Mouse (Mus musculus): ENCODE measurements around the gene Nrxn3.

Nrxn3 gene

GRCm38 (mm10) chr12:89794741-89795140, 1072.1 kb downstream of the Nrxn3 start:
- DNase-seq (ENCODE audit: inconsistent age in 2 of 2, low spot score in 1 of 2) = no peak

- no peak for DNase-seq (ENCODE audit: inconsistent age in 2 of 2, low spot score in 1 of 2)
Observed at GRCm38 (mm10) chr12:89808217-89808616, 1085.5 kb downstream of the Nrxn3 start.

GRCm38 (mm10) chr12:89810146-89810545, 1087.5 kb downstream of the Nrxn3 start:
- no peak for DNase-seq (ENCODE audit: inconsistent age in 2 of 2, low spot score in 1 of 2)

GRCm38 (mm10) chr12:89811815-89812549, 1089.3 kb downstream of the Nrxn3 start:
- DNase-seq (ENCODE audit: inconsistent age in 2 of 2, low spot score in 1 of 2) = peak; percentile 6 to 66

- DNase-seq (ENCODE audit: inconsistent age in 2 of 2, low spot score in 1 of 2) = no peak
Observed at GRCm38 (mm10) chr12:89812550-89813207, 1090.0 kb downstream of the Nrxn3 start.

GRCm38 (mm10) chr12:89813294-89813693, 1090.6 kb downstream of the Nrxn3 start:
- no peak for DNase-seq (ENCODE audit: inconsistent age in 2 of 2, low spot score in 1 of 2)

- DNase-seq (ENCODE audit: inconsistent age in 2 of 2, low spot score in 1 of 2) = no peak
Observed at GRCm38 (mm10) chr12:89813718-89814117, 1091.0 kb downstream of the Nrxn3 start.

- no peak for DNase-seq (ENCODE audit: inconsistent age in 2 of 2, low spot score in 1 of 2)
Observed at GRCm38 (mm10) chr12:89814536-89814935, 1091.9 kb downstream of the Nrxn3 start.

- no peak for DNase-seq (ENCODE audit: inconsistent age in 2 of 2, low spot score in 1 of 2)
Observed at GRCm38 (mm10) chr12:89817072-89817773, 1094.5 kb downstream of the Nrxn3 start.

GRCm38 (mm10) chr12:89818200-89818599, 1095.5 kb downstream of the Nrxn3 start:
- no peak for DNase-seq (ENCODE audit: inconsistent age in 2 of 2, low spot score in 1 of 2)

GRCm38 (mm10) chr12:89822141-89822540, 1099.5 kb downstream of the Nrxn3 start:
- DNase-seq (ENCODE audit: inconsistent age in 2 of 2, low spot score in 1 of 2) = no peak

- no peak for DNase-seq (ENCODE audit: inconsistent age in 2 of 2, low spot score in 1 of 2)
Observed at GRCm38 (mm10) chr12:89829927-89830326, 1107.3 kb downstream of the Nrxn3 start.

GRCm38 (mm10) chr12:89830350-89830749, 1107.7 kb downstream of the Nrxn3 start:
- no peak for DNase-seq (ENCODE audit: inconsistent age in 2 of 2, low spot score in 1 of 2)

GRCm38 (mm10) chr12:89831300-89831699, 1108.6 kb downstream of the Nrxn3 start:
- DNase-seq (ENCODE audit: inconsistent age in 2 of 2, low spot score in 1 of 2) = no peak

- no peak for DNase-seq (ENCODE audit: inconsistent age in 2 of 2, low spot score in 1 of 2)
Observed at GRCm38 (mm10) chr12:89836271-89836670, 1113.6 kb downstream of the Nrxn3 start.

GRCm38 (mm10) chr12:89842861-89843260, 1120.2 kb downstream of the Nrxn3 start:
- DNase-seq (ENCODE audit: inconsistent age in 2 of 2, low spot score in 1 of 2) = no peak

- no peak for DNase-seq (ENCODE audit: inconsistent age in 2 of 2, low spot score in 1 of 2)
Observed at GRCm38 (mm10) chr12:89848116-89848515, 1125.4 kb downstream of the Nrxn3 start.

GRCm38 (mm10) chr12:89854355-89854754, 1131.7 kb downstream of the Nrxn3 start:
- no peak for DNase-seq (ENCODE audit: inconsistent age in 2 of 2, low spot score in 1 of 2)

GRCm38 (mm10) chr12:89867124-89867523, 1144.4 kb downstream of the Nrxn3 start:
- DNase-seq (ENCODE audit: inconsistent age in 2 of 2, low spot score in 1 of 2) = no peak

- no peak for DNase-seq (ENCODE audit: inconsistent age in 2 of 2, low spot score in 1 of 2)
Observed at GRCm38 (mm10) chr12:89882617-89883370, 1160.1 kb downstream of the Nrxn3 start.

- no peak for DNase-seq (ENCODE audit: inconsistent age in 2 of 2, low spot score in 1 of 2)
Observed at GRCm38 (mm10) chr12:89884576-89884975, 1161.9 kb downstream of the Nrxn3 start.
